Mouse (Mus musculus): ENCODE results near the gene Dapk3.

Dapk3 gene

DNA sequence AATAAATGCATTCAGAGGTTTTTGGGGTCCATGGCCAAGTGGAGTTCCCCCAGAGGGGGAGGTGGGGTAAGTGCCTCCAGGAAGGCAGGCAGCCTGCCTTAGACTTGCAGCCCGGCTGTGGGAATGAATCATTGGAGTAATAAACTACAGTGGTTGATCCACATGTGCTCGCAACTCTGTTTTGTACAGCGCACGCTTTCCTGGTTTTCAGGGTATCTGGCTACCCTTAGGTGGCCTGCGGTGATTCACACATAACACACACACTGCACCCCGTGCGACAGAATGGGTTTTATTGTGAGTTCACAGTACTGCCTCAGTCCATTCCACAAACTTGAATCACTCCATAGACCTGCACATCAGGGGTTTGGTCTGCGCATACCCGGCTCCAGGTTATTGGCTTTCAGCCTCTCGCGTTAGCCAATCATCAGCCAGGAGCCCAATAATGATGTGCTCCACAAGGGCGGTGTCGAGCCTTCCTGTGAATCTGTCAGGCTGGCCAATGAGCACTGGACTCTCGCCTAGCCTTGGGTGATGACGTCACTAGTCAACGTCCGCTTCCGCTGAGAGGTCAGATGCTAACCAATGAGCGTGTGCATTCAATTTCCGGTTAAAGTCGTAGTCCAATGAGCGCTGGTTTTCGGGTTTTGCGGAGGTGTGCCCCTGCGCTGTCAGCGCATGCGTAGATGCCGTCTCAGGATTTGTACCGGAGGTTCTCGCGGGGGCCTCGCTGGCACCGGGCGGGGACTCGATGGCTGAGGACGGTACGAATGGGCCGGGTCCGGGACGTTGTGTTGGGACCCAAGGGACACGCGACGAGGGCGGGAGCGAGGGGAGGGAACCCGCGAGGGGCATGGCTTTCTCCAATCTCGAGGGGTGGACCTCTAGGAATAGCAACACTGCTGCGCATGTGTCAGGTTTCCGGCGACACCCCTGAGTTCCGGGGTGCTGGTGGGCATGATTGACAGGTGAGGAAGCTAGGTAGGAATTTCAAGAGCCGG, at the start of gene Dapk3:
Gene Dapk3, plus strand, starts transcription at position 670 of the 998 bp plus-strand sequence.
- WGBS: 4% methylated on average over 53 of the region's 53 CpGs

GRCm38 (mm10) chr10:81134181-81134587, 48.6 kb upstream of the Dapk3 start:
- WGBS: 10% methylated on average over 16 of the region's 16 CpGs

GRCm38 (mm10) chr10:81134966-81135681, 47.7 kb upstream of the Dapk3 start, which contains the start of gene Zbtb7a:
TSS of gene Zbtb7a (plus strand) at chr10:81135220.
- WGBS: 4% methylated on average over 41 of the region's 41 CpGs

- 1% methylated on average over 80 of the region's 86 CpGs for WGBS
These were observed 46.7 kb upstream of the Dapk3 start for GRCm38 (mm10) chr10:81135831-81136705.

DNA sequence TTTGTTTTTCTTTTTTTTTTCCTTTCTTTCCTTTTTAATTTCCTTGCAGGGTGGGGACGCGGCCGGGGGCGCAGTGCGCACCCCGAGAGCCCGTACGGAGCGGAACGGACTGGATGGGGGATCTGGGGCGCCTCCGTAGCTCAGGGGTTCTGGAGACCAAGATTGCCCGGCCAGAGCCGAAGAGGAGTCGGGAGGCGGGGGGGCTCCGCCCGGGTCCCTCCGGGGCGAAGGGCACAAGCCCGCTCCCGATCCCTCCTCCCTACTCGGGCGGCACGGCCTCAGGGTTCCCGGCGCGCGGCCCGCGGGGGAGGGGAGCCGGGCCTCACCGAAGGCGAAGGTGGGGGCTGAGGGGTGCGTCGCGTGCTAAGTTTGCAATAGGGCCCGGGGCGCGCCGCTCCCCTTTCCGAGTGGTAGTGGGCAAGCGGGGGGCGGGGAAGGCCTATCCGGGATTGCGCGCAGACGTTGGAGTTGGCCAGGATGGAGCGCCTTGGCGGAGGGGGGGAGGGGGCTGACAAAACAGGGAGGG, 46.0 kb upstream of the Dapk3 start:
- WGBS: under 1% methylated on average over 49 of the region's 50 CpGs

DNA sequence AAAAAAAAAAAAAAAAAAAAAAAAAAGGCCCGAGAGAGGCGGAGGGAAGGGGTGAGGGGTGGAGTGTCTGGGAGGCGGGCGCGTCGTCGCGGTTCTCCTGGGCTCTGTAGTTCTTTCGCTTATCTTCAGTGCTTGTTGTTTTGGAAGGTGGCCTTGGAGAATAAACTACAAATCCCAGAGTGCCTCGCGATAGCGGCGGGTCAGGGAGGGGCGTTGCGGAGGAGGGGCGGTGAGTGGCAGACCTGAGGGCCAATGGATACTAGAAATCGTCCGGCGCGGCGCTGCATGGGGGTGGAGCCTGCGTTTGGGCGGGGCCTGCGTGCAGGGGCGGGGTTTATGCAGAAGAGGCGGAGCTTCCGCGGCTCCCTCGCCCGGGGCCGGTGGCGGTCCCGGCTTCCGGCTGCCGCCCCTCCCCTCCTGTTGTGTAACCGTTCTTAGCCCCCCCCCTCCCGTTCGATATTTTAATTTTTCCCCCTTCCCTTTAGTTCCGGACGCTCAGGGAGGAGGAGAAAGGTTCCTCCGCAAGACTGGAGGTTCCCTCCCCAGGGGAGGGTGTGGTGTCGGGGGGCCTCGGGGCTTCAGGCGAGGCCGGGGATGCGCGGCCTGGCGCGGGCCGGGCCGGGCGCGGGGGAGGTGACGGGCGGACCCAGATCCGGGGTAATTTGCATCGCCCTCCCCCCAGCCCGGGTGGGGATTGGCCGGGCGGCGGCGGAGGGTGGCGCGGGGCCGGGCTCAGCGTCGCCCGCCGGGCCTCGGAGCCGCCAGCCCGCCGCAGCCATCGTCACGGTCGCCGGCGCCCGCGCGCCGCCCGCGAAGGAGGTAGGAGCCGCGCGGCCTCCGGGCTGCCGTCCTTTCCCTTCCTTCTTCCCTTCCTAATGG, 45.3 kb upstream of the Dapk3 start:
- under 1% methylated on average over 86 of the region's 89 CpGs for WGBS

DNA sequence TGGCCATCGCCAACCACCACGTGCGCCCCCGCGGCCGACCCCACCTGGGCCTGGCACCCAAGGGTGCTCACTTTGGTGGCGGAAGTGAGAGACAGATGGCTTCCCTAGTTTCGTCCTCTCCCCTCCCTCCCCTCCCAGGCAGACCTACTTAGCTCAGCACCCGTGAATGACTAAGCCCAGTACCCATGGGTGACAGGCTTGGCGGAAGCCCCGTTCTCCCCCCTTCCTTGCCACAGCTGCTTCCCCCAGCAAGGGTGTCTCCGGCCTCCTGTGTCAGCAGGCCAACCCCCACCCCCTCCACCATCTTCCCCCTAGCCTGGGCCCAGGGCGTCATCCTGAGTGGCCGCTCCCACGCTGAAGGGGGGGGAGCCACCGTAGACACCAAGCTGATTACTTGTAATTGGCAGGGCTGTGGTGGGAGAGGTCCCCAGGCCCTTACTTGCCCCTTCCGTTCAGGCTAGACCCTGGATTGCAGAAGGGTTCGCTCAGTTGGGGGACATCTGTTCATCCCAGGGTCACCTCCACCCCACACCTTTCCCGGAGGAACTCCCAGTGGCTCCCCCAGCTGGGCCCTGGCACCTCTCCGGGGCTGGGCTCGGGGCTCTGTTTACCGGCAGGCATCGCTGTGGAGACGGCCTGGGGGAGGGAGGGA, 44.5 kb upstream of the Dapk3 start:
- WGBS: 2% methylated on average over 23 of the region's 24 CpGs

DNA sequence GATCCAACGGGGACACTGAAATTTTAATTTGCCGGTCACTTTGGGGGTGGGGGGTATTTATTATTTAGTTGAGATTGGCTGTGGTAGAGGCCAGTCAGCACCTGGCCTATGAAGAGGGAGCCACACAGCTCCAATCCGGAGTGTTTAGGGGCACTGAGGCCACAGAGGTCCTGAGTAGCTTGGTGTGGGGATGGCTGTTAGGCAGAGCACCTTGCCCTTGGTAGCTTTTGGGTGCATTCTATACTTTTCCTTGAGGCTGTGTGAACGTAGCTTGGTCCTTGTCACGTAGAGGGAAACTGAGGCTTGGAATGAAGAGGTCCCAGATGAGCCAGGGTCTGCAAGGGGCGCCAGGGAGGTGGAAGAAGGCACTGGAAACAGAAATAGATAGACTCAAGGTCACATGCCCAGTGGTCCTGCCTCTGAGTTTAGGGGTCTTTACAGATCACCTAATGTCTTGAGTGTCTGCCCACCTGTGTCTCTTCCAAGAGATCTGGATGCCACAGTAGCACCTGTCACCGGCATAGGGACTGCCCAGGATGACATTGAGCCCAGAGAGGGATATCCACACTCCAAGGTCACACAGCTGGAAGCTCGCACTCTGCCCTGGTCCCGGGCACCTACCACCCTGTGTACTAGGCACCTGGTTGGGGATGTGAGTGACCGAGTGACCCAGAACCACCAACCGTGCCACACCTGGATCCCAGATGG, 43.8 kb upstream of the Dapk3 start:
- 38% methylated on average over 11 of the region's 11 CpGs for WGBS

DNA sequence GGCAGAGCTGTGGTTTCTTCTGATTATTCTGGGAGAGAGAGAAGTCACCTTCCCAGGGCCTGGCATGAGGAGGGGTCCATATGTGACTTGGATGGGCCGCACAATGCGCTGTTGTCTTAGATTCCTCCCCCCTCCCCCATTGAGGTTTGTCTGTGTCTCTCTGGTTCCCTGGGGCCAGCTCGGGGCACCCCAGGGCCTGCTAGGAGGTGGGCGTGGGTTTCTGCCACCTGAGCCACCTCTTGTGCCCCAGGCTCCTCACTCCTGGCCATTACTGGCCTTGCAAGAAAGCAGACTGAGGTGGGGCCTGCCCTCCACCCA, 43.3 kb upstream of the Dapk3 start:
- 60% methylated on average over 4 of the region's 4 CpGs for WGBS

DNA sequence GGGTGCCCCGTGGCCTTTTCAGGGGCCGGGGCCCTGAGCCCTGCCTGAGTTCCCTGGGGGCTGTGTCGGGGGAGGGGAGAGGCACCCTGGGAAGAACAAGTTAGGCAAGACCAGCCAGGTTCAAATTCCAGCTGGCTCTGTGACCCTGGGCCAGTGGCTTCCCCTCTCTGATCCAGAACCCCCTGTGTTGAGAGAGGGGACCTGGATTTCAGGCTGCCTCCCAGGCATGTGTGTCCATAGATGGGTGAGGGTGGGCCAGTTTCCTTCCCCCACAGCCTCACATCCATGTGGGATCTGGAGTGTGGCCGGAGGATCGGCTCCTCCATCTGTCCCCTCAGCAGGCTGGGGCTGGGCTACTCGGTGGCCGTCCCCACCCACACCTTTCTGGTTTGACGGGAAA, 42.8 kb upstream of the Dapk3 start:
- 27% methylated on average over 8 of the region's 8 CpGs for WGBS

DNA sequence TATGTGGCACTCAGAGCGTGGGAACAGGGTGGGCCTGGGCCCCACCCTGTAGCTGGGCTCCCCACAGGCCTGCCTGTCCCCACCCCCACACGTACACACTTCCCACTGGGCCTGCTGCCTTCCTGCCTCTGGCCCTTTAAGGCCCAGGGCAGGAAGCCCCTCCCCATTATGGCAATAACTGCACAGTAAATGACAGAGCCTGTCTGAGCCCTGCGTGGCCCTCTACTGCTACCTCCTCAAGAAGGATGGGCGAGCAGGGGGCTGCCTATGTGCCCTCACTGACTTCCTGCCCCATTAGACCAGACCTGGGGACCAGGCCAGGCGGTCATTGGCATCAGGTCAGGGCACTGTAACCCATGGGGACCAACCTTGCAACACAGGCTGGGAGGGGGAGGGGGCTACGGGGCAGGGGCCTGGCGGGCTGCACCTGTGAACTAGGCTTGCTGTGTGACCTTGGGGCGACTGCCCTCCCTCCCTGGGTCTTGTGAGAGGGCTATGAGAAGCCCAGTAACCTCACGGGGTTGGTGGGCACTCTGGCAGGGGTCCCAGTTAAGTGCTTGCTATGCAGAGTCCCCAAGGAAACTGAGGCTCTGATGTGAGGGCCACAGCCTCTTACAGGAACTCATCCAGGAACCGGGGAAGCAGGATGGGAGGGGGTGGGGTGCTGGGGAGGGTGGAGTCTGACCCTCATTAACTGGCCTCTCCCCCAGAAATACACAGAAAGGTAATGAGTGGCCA, 41.9 kb upstream of the Dapk3 start:
- WGBS: 40% methylated on average over 10 of the region's 10 CpGs

- WGBS: 69% methylated on average over 7 of the region's 7 CpGs
These were observed 41.2 kb upstream of the Dapk3 start for GRCm38 (mm10) chr10:81141455-81142210.

- WGBS: 24% methylated on average over 5 of the region's 5 CpGs
These were observed 40.2 kb upstream of the Dapk3 start for GRCm38 (mm10) chr10:81142551-81142981.

GRCm38 (mm10) chr10:81143157-81143633, 39.6 kb upstream of the Dapk3 start:
- 65% methylated on average over 7 of the region's 7 CpGs for WGBS

GRCm38 (mm10) chr10:81143845-81144437, 38.9 kb upstream of the Dapk3 start:
- WGBS: 90% methylated on average over 52 of the region's 52 CpGs

- 74% methylated on average over 27 of the region's 27 CpGs for WGBS
These were observed 38.1 kb upstream of the Dapk3 start for GRCm38 (mm10) chr10:81144667-81145066.

GRCm38 (mm10) chr10:81145307-81145706, 37.5 kb upstream of the Dapk3 start:
- WGBS: 89% methylated on average over 6 of the region's 6 CpGs
